Mouse (Mus musculus) kidney, embryonic 15.5 days (tissue): ENCODE data around the gene Leng9. TPM values are rescaled to one million over a fixed set of nuclear protein-coding genes. Genes with fewer than 3 reads are reported as not detected.

Source experiments
- ATAC-seq: fragments of 200-750 bp; cut with Nextera tagmentation; replicated peaks from 2 replicates; pipeline ENCODE4 v1.8.0; 2017; ENCODE audit warnings: moderate TSS enrichment; ENCODE audit not compliant: low FRiP score
- H3K27ac ChIP-seq: fragments of 300-500 bp; sonication (generic); 2 replicates; pipeline ENCODE4 v1.5.1; 2015; ENCODE audit warnings: mild to moderate bottlenecking, inconsistent platforms
- H3K27me3 ChIP-seq: fragments of 300-500 bp; sonication (generic); 2 replicates; pipeline ENCODE4 v1.6.1; 2015; ENCODE audit warnings: inconsistent platforms
- H3K36me3 ChIP-seq: fragments of 300-500 bp; sonication (generic); 2 replicates; pipeline ENCODE4 v1.6.1; 2015; ENCODE audit warnings: inconsistent platforms
- H3K4me1 ChIP-seq: fragments of 300-500 bp; sonication (generic); 2 replicates; pipeline ENCODE4 v1.6.1; 2015; ENCODE audit warnings: inconsistent platforms
- H3K4me2 ChIP-seq: fragments of 300-500 bp; sonication (generic); 2 replicates; pipeline ENCODE4 v1.6.1; 2015; ENCODE audit warnings: moderate library complexity, mild to moderate bottlenecking, inconsistent platforms
- H3K4me3 ChIP-seq: fragments of 300-500 bp; sonication (generic); replicated peaks from 2 replicates; pipeline ENCODE4 v1.5.1; 2015; ENCODE audit warnings: mild to moderate bottlenecking, inconsistent platforms
- H3K9ac ChIP-seq: fragments of 300-500 bp; sonication (generic); 2 replicates; pipeline ENCODE4 v1.6.1; 2015; ENCODE audit warnings: mild to moderate bottlenecking, inconsistent platforms
- H3K9me3 ChIP-seq: fragments of 300-500 bp; sonication (generic); replicated peaks from 2 replicates; pipeline ENCODE4 v1.6.1; 2016; ENCODE audit warnings: inconsistent platforms
- WGBS: fragments of 180-500 bp; shearing (Covaris S2); methylation state at CpG from one replicate; pipeline ENCODE4 v1.1.7; 2015; ENCODE audit warnings: mixed read lengths; 5-methylcytosine and 5-hydroxymethylcytosine counted together
- polyA plus RNA-seq: library from polyadenylated mRNA; unstranded; fragments of >200 nt; fragmentation: Nextera tagmentation; extraction: Ambion mirVana; gene quantifications from 2 replicates; pipeline ENCODE4 v1.2.1, GENCODE M21; 2015

Gene Leng9
- polyA plus RNA-seq, 1 experiment from 2014 or later, result 3.5 TPM

DNA sequence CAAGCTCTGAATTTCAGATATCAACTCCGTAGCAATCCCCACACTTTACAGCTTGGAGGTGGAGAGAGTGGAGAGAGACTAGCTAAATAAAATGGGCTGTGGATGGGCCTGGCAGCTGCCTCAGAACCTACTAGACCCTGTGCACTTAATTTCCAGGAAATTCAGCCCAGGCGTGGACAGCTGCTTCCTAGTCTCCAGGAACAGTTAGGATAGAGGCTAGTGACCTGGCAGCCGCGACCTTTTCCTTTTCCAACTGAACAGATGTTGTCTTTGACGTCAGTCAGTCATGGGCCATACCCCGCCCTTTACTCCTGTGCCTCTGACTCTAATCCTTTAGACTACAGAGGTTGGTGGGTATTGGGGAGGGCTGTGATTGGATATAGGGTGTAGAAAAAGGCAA, 21.3 kb downstream of the Leng9 start:
- Histone ChIP-seq H3K9ac (no peak overlapping the region), H3K4me3 (no peak overlapping the region), H3K36me3 (no peaks in the 10 kb centered on the region), H3K27ac (no peak overlapping the region), H3K9me3 (no peaks in the 10 kb centered on the region), H3K27me3 (0 out of 2 replicates have a peak, but pooled peaks cover 3% of the 10 kb centered on the region), H3K4me1 (peaks cover 18% of the 10 kb centered on the region), H3K4me2 (no peak overlapping the region)
- ATAC-seq, result no peak
- 54% methylated on average over 6 of the region's 6 CpGs for WGBS

DNA sequence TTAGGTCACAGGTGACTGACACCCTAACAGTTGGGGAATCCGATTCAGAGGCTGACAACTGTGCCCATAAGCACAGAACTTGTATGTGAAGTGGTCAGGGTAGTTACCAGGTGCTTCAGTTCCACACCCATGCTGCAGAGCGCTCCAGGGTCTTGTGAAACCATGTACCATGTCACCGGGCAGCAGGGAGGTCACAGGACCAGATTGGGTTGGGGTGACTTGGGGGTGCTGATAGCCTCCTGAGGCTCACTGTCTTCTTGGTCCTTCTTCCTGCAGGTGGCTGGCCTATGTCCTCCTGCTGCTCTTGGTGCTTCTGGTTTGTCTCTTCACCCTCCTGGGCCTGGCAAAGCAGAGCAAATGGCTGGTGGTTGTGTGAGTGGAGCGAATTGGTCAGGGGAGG, 22.3 kb downstream of the Leng9 start:
- ATAC-seq, result no peak
- peaks cover 18% of the 10 kb centered on the region for H3K4me1 ChIP-seq
- H3K9me3 ChIP-seq, result no peaks in the 10 kb centered on the region
- whole genome bisulfite sequencing, result 79% methylated on average over 4 of the region's 4 CpGs
- no peak overlapping the region for H3K9ac ChIP-seq
- H3K36me3 ChIP-seq, result no peaks in the 10 kb centered on the region
- H3K27me3 ChIP-seq, result 0 out of 2 replicates have a peak, but pooled peaks cover 3% of the 10 kb centered on the region
- no peak overlapping the region for H3K4me2 ChIP-seq
- no peak overlapping the region for H3K4me3 ChIP-seq
- no peak overlapping the region for H3K27ac ChIP-seq

DNA sequence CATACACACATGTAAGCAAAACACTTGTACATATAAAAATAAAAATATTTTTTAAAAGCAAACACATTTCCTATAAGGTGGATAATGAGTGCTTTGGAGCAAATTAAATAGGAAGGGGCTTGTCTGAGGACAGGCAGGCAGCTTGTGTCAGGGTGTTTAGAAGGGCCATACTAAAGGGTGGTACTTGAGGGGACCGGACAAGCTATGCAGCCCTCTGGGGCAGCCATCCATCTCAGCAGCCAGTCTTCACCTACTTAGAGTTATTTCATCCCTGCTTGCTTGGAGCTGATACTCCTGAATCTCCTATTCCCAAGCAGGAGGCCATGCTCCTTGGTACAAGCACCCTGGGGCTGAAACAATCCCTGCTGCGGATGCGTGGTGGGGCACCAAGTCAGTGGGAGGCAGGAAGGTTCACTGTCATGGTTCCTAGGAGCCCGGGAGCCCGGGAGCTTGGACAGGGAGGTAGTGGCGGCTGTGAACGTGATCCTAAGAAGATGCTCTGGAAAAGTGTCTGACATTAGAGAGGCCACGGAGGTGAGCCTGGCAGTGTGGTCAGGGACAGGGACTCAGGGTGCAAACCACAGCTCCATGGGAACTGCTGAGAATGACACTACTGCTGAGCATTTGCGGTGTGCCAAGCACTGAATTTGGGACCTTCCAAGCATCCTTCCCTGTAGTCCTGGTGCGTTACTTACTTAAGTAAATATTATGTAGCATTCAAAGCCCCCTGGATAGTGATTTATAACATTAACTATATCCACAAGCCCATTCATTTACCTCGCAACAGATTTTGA, 23.0 kb downstream of the Leng9 start:
- Histone ChIP-seq H3K36me3 (no peaks in the 10 kb centered on the region), H3K9me3 (no peaks in the 10 kb centered on the region), H3K9ac (no peak overlapping the region), H3K4me2 (no peak overlapping the region), H3K4me1 (peaks cover 18% of the 10 kb centered on the region), H3K27ac (no peak overlapping the region), H3K4me3 (no peak overlapping the region), H3K27me3 (peaks cover 3% of the 10 kb centered on the region; the same call in 1 of the 2 replicates)
- ATAC-seq, result no peak
- 86% methylated on average over 11 of the region's 11 CpGs for WGBS

DNA sequence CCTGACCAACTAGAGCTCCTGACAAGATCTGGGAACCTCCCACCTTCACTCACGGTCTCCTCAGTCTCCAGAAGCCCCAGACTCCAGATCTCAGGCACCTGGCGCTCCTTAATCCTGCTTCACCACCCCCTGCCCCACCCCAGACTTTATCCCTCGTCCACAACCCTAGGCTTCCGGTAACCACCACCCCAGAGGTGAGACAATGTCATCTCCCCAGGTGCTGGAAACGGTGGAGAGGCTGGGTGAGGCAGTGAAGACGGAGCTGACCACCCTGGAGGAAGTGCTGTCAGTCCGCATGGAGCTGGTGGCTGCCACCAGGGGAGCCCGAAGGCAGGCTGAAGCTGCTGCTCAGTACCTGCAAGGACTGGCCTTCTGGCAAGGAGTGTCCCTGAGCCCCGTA, 24.9 kb downstream of the Leng9 start:
- H3K27ac ChIP-seq, result no peak overlapping the region
- WGBS, result 32% methylated on average over 9 of the region's 9 CpGs
- H3K36me3 ChIP-seq, result no peaks in the 10 kb centered on the region
- no peak overlapping the region for H3K4me3 ChIP-seq
- H3K9ac ChIP-seq, result no peak overlapping the region
- H3K9me3 ChIP-seq, result no peaks in the 10 kb centered on the region
- H3K4me1 ChIP-seq, result peaks cover 13% of the 10 kb centered on the region
- H3K4me2 ChIP-seq, result no peak overlapping the region
- ATAC-seq, result no peak
- peaks cover 17% of the 10 kb centered on the region for H3K27me3 ChIP-seq

DNA sequence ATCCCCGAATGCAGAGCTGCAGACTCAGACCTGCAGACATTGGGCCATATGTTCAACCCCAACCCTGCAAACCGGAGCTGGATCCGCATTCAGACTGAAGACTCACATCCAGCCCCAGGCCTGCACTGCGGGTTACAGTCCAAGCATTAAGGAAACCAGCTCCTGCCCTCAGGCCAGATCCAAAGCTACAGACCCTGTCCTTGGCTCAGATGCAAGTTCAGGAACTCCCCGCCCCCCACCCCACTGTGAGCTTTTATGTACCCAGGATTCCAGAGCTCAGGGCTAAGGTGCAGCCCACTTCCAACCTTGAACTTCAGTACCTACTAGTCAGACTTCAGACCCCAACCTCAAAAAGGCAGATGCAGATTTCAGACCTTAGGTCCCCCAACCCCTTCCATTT, 25.3 kb downstream of the Leng9 start:
- Histone ChIP-seq H3K4me2 (peak overlapping the region; percentile 41; the same call in 1 of the 2 replicates), H3K9ac (no peak overlapping the region), H3K27ac (no peak overlapping the region), H3K4me3 (no peak overlapping the region), H3K27me3 (peaks cover 22% of the 10 kb centered on the region), H3K36me3 (no peaks in the 10 kb centered on the region), H3K4me1 (peaks cover 15% of the 10 kb centered on the region), H3K9me3 (no peaks in the 10 kb centered on the region)
- 18% methylated on average over 5 of the region's 5 CpGs for WGBS
- no peak for ATAC-seq

DNA sequence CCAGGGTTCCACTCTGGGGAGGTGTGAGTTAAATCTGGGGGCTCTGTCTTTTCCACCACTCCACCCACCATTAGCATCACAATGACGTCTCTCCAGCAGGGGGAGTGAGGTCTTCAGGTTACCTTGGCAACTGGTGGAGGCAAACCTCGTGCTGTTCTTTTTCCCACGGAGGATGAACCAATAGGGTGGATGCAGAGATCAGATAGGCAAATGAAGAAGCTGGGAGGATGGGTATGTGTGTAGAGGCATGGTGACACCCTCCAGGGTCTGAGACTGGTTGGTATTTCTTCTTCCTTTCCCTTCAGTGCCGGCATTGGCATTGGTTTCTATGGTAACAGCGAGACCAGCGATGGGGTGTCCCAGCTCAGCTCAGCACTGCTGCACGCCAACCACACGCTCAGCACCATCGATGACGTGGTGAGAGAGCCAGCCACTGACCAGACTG, 25.8 kb downstream of the Leng9 start:
- Histone ChIP-seq H3K27ac (no peak overlapping the region), H3K27me3 (peaks cover 27% of the 10 kb centered on the region), H3K9me3 (no peaks in the 10 kb centered on the region), H3K4me3 (no peak overlapping the region), H3K9ac (no peak overlapping the region), H3K4me2 (peak overlapping the region; percentile 41), H3K36me3 (no peaks in the 10 kb centered on the region), H3K4me1 (peaks cover 20% of the 10 kb centered on the region)
- peak; percentile 34 for ATAC-seq
- WGBS, result under 1% methylated on average over 10 of the region's 10 CpGs

DNA sequence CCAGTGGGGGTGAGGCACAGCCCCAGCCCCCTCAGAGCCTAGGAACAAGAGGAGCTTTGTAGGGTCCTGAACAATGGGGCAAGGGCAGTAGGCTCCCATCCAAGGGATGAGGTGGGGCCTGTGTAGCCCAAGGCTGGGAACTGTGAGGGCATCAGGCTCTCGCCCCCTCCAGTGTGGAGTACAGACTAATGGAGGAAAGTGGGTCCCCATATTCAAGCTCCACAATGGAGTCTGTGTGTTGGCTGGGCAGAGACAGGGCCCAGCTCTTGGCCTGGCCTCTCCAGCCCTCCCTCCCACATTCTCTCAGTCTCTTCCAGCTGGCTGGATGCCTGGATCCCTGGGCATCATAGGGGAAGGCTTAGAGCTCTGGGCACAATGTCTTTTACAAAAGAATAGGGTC, 26.4 kb downstream of the Leng9 start:
- peaks cover 33% of the 10 kb centered on the region for H3K27me3 ChIP-seq
- H3K9ac ChIP-seq, result no peak overlapping the region
- WGBS, result 35% methylated on average over 1 of the region's 1 CpGs
- H3K4me3 ChIP-seq, result no peak overlapping the region
- no peak overlapping the region for H3K27ac ChIP-seq
- H3K4me2 ChIP-seq, result no peak overlapping the region
- no peak; the same call in 1 of the 2 replicates for ATAC-seq
- H3K4me1 ChIP-seq, result peaks cover 23% of the 10 kb centered on the region
- H3K36me3 ChIP-seq, result no peaks in the 10 kb centered on the region
- no peaks in the 10 kb centered on the region for H3K9me3 ChIP-seq

DNA sequence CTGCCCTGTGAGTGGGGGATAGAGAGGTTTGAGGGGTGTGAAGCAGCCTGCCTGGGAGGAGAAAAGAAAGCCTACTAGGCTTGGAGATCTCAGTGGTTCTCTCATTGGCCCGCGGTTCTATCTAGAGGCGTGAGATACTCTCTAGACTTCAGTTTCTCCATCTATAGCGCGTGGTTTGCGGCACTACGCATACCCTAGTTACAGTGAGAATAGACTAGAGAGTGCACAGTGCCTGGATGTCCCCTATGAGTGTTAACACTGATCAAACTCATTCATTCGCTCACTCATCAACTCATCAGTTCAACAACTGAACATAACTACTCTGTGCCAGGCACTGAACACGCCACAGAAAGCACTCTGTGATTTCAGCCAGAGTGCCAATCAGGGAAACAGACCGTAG, 27.4 kb downstream of the Leng9 start:
- Histone ChIP-seq H3K4me3 (no peak overlapping the region), H3K9me3 (no peaks in the 10 kb centered on the region), H3K9ac (no peak overlapping the region), H3K4me1 (peaks cover 23% of the 10 kb centered on the region), H3K27ac (no peak overlapping the region), H3K27me3 (peaks cover 40% of the 10 kb centered on the region), H3K36me3 (no peaks in the 10 kb centered on the region), H3K4me2 (no peak overlapping the region)
- ATAC-seq, result no peak
- 87% methylated on average over 10 of the region's 10 CpGs for WGBS

DNA sequence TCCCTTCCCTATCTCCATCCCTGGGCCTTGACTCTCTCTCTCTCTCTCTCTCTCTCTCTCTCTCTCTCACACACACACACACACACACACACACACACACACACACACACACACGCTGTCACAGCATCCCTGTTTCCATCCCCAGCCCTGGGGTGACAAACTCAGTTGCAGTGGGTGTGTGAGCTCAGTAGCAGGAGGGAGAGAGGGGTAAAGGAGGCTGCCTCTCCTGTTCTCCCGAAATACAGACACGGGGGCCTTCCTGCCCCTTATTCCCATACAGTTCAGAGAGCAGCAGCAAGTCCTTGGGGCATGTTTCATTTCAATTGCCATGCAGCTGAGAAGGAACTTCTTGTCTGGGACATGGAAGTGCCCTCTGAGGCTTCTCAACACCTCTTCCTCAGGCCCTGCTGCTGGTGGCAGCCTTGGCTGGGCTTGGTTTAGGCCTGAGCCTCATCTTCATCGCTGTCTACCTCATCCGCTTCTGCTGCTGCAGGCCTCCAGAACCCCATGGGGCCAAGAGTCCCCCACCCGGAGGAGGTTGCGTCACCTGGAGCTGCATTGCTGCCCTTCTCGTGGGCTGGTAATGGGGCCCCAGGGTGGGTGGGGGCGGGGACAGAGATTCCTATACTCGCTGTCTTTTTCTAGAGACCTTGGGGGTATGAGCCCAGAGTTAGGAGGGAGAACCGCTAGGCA, 28.0 kb downstream of the Leng9 start:
- H3K4me1 ChIP-seq, result peaks cover 23% of the 10 kb centered on the region
- no peak overlapping the region for H3K4me2 ChIP-seq
- H3K27me3 ChIP-seq, result peaks cover 40% of the 10 kb centered on the region
- no peak overlapping the region for H3K9ac ChIP-seq
- ATAC-seq, result no peak
- no peak overlapping the region for H3K4me3 ChIP-seq
- no peaks in the 10 kb centered on the region for H3K36me3 ChIP-seq
- no peaks in the 10 kb centered on the region for H3K9me3 ChIP-seq
- H3K27ac ChIP-seq, result no peak overlapping the region
- WGBS, result 51% methylated on average over 11 of the region's 11 CpGs

DNA sequence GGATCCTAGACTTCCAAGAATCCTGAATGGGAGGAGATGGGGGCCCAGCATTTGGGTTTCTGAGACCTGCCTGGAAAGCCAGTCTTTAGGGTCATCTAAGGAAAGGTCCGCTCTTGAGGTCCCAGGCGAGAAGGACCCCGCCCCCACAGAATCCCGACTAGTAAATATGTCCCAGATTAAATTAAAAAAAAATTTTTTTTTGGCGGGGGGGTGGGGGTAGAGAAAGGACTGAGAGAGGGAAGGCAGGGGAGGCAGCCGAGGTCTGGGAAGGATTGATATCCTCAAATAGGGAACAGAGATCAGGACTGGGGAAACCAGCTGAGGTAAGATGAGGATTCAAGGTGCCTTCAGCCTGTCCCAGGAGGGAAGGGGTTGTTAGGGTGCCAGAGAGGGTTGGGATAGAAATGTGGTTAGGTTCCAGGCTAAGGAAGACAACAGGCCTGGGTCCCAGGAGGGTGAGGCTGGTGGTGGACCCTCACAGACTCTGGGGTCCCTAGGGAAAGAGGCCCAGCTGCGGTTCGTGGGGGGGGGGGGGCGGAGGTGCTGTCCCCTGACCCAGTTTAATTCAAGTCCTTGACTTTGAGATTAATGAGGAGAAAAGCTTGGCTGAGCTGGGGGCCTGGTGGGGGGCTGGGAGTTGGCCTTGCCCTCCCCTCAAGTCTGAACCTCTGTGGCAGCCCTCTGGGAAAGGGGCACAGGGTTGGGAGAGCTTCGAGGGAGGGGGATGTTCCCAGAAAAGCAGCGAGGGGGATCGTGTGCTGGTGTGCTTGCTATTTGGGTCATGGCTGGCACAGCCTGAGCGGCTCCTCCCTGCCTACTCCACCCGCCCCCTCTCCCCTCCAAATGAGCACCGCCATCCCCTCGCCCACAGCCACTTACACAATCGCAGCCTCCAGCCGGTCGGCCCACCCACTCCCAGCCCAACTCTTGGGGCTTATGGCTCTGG, 29.9 kb downstream of the Leng9 start:
- 17% methylated on average over 19 of the region's 19 CpGs for WGBS
- ATAC-seq, result no peak
- Histone ChIP-seq H3K27ac (no peak overlapping the region), H3K36me3 (no peaks in the 10 kb centered on the region), H3K4me1 (peaks cover 23% of the 10 kb centered on the region), H3K9ac (no peak overlapping the region), H3K27me3 (peaks cover 40% of the 10 kb centered on the region), H3K4me3 (peak overlapping the region; percentile 47), H3K4me2 (peak overlapping the region; percentile 80), H3K9me3 (no peaks in the 10 kb centered on the region)

DNA sequence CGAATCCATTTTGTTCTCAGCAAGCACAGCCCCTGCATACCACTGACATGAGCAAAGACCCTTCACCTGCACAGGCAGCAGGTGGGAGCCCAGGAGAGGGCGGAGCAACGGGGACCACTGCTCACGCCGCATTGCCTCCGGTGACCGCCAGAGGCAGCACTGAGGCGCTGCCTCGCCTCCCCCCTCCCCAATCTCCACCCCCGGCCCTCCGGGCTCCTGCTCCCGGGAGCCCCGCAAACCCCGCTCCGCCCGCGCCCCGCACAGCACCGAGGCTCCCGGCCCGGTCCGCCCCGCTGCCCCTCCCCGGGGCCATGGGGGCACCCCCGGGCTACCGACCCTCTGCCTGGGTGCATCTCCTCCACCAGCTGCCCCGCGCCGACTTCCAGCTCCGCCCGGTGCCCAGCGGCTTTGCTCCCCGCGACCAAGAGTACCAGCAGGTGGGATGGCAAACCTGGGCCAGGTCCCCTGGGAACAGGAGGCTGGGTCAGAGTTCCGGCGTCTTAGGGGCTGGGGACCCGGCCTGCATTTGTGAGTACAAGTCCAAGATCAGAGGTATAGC, 30.8 kb downstream of the Leng9 start, which contains the start of gene Ttyh1:
TSS of gene Ttyh1 (plus strand) at position 65 of the 559 bp plus-strand sequence.
- peak within 1 kb of the TSS; percentile 80 for H3K4me2 ChIP-seq
- no peak within 1 kb of the TSS for H3K27ac ChIP-seq
- H3K9ac ChIP-seq, result peak within 1 kb of the TSS; percentile 39; the same call in 1 of the 2 replicates
- peaks cover 40% of the 10 kb centered on the region for H3K27me3 ChIP-seq
- peak; percentile 47; the same call in 1 of the 2 replicates for ATAC-seq
- H3K4me3 ChIP-seq, result peak within 1 kb of the TSS; percentile 47
- no peaks in the 10 kb centered on the region for H3K36me3 ChIP-seq
- no peaks in the 10 kb centered on the region for H3K9me3 ChIP-seq
- H3K4me1 ChIP-seq, result peaks cover 18% of the 10 kb centered on the region
- under 1% methylated on average over 36 of the region's 37 CpGs for WGBS
